Mouse (Mus musculus): ENCODE results near the gene Znrf4.

DNA sequence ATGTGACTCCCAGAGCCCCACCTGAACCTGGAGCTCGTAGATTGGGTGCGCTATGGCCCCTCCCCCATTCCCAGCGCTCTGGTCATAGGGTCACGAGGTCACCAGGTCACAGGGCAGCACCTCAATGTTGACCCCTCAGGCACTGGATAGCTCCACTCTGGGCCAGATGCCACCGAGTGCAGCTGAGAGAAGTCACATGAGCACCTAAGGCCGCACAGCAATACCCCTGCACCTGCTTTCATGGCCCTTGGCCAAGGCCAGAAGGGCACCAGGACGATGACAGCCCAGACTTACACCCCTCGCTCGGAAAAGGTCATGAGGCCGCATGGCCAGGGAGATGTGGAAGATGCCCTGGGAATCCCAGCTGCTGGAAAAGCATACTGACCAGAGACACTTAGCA lies 41.7 kb downstream of the Znrf4 start:
- TF ChIP-seq CTCF (IDR thresholded peaks at IDR 0.05; ENCODE audit: control insufficient read depth, insufficient read depth, low read length) (no peak), POLR2A (IDR thresholded peaks at IDR 0.05; ENCODE audit: borderline replicate concordance, control insufficient read depth, low read depth, low read length) (no peak)
